Mouse (Mus musculus): ENCODE measurements around the gene Gm17631.
"Not testable (repeated sequence)": the region's sequence is repeated elsewhere in the genome, so short reads cannot be mapped to it uniquely, and the experiment has no call there.

Gene Gm17631

DNA sequence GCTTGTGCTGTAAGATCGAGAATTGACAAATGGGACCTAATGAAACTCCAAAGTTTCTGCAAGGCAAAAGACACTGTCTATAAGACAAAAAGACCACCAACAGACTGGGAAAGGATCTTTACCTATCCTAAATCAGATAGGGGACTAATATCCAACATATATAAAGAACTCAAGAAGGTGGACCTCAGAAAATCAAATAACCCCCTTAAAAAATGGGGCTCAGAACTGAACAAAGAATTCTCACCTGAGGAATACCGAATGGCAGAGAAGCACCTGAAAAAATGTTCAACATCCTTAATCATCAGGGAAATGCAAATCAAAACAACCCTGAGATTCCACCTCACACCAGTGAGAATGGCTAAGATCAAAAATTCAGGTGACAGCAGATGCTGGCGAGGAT, at the start of gene Gm17631:
Gene Gm17631 (plus strand): TSS at position 301 of the 400 bp plus-strand sequence.
- DNase-seq (ENCODE audit: low read depth, low spot score) = not testable (repeated sequence)

DNA sequence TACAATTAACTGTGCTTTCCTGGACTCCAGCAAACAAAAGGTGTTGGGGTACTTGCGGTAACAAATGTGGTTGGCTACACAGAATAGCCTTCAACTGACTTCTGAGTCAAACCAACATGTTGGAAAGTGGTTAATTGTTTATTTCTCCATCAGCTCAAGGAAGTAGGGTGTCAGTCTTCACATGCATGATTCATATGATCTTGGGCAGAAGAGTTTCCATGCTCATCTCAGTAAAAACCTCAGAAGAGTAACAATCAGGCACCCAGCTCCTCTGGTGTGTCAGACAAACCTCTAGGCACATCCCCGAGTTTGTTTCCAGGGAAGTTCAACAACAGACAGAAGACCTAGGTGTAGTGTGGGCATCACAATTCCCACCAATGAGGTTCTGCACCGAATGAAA, 44.7 kb upstream of the Gm17631 start:
- no peak for DNase-seq (ENCODE audit: low read depth, low spot score)

DNA sequence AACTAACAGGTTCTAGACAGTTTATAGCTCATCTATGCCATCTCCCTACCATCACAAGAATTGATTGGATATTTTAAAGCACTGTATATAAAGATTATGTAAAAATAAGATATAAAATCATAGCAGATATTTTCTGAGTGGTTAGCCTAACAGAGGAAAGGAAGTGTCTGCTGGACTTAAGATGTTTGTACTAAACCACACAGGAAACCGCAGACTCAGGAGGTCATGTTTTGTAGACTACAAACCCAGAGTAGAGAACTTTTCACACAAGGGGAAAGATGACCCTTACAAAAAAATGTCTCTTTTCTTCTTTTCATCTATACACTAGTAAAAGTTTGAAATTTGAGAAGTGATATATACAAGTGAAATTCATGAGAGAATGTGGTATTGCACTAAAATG, 38.4 kb upstream of the Gm17631 start:
- DNase-seq (ENCODE audit: low read depth, low spot score) = no peak

DNA sequence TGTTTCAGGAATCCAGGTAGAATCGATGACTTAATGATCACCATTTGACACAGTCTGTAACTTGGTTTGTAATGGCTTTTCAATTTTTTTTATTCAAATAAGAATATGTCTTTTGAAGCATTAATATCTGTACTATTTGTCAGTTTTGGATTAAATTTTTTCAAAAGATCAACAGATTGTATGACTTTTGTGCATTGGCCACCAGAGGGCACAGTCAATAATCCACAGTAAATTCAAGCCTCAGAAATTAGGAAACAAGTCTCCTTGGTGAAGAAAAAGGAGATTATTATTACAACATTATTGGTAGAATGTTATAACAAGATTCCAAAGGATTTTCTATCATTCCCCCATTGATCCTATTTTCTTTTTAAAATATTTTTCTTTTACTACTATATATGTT, 36.9 kb upstream of the Gm17631 start:
- no peak for DNase-seq (ENCODE audit: low read depth, low spot score)

DNA sequence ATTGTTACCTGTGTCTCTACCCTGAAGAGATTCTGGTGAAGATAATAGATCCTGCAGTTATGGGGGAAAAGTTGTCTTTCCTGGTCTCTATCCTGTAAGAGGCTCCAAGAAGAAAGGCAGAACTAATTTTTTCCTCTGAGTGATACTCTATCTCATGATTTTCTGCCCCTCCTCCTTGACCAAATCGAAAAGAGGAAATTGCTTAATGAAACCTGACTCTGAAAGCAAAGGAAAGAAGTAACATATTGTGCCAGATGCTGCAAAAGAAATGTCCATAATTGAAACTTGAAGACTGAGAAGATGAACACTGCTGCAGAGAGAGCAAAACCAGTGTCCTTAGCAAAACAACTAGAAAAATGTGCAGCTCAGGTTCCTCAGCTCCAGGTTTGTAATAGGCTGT, 14.1 kb downstream of the Gm17631 start, which contains the start of gene Klra17:
Gene Klra17 (minus strand): TSS at position 124 of the 400 bp plus-strand sequence.
- DNase-seq (ENCODE audit: low read depth, low spot score) = no peak

DNA sequence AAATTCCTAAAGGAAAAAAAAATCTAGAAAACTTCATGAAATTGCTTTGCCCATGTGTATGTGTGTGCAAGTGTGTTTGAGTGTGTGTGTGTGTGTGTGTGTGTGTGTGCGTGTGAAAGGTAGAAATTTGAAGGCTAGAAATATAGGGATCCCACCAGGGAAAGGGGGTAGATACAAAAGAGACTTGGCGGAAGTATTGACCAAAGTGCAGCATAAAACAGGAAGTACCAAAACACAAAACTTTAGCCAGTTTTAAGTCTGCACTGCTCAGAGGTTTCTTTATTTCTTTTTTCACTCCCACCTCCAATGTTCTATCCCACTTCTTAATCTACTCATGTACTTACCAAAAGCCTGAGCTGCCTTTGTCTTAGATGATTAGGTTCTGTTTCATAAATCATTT, 20.1 kb downstream of the Gm17631 start:
- DNase-seq (ENCODE audit: low read depth, low spot score) = no peak

All from CD4-positive, CD25-positive, alpha-beta regulatory T cell, adult 2 months (primary cell).